Mouse (Mus musculus) right cerebral cortex, postnatal 10 days (tissue): Measurements from ENCODE around the gene Cry2.

Experiments
- DNase-seq, 2 experiments: peaks; one replicate each; pipeline ENCODE4 v3.0.0; 2021; ENCODE audit warnings: low spot score in 2 of 2

Cry2 gene

DNA sequence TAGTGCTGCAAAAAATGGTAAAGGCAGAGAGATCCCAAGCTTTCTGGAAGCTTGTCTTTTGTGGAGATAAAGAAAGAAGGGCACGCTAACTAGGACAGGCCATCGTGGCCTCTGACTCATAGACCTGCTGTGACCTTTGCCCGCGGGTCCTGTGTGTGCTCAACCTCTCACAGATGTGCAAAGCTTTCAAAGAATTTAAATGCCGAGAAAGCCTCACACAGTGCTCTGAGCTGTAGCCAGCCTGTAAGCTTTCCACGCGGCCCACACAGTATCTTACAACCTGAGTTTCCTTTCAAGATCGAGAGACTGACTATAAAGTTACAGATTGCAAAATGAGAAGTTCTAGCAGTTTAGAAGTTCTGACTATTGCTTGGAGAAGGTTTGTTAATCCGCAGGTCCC is 12.0 kb upstream of the Cry2 start:
- no peak for DNase-seq

DNA sequence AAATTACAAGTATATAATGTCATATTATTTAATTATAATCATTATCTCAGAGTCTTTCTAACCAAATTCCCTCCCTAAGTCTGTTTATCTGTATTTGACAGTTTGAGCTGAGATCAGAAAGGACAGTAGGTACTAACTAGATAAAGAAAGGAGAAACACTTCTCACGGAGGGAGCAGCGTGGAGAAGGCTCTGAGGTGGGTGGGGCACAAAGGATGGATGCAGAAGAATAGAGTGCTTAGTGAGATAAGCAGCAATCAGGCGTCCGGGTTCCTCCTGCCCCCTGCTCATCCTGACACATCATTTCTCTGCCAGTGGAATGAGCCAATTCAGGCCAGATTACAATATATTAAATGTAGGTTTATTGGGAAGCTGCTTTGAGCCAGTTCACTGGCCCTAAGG is 10.5 kb upstream of the Cry2 start:
- DNase-seq = no peak

DNA sequence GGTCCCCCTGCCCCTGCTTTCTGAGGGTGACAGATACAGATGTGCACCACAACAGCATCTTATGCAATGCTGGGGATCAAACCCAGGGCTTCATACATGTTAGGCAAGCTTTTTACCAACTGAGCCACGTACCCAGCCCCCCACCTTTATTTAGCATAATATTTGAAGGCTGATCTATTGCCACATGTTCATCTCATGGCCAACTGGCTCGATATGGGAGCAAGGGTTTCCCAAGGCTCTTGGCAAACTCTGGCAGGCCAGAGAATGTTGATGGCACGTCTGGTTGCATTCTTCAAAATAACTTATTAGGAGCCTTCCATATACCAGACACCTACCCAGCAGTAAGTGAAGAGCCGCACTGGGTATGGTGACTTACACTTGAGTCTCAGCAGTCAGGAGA is 9.5 kb upstream of the Cry2 start:
- DNase-seq = no peak

DNA sequence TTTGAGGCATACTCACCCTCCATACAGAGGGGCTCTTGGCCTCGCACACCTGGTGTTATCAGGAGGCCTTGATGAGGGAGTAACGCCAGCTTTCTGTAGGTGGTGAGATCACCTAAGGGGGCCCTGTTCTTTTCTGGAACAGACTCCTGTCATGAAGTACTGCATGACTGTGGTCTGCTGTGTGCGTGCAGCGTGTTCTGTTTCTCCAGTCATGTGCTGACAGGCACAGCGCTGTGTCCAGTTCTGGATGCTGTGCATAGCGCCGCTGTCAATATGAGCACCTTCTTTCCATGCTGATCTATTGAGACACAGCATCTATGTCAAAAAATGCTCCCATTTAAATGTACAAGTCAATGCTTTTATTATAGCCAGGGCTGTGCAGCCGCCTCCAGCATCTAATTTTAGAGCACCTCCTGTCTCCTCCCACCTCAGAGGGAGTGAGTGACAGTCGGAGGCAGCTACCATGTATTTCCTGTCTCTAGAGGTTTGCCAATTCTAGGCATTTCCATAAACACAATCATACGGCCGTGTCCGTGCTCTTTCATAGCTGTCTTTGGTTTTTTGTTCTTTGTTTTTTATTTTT is 8.7 kb upstream of the Cry2 start:
- DNase-seq = peak; percentile 63 to 79

DNA sequence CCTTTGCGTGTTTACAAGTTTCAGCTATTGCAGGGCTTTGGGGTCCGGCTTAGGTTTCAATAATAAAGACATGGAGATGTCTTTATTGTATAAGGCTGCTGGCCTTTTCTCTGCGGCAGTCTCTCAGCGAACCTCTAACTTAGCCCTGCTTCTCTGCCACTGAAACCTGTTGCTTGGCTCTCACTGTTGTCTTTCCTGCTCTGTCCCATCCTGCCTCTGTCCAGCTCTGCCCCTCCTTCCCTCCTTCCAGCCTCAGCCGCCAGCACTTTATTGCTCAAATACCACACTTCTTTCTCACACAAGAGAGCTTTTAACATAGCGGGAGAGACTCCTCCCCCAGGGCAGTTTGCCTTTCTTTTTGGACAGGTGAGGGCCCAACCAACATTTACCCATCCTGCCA is 6.6 kb upstream of the Cry2 start:
- no peak for DNase-seq

DNA sequence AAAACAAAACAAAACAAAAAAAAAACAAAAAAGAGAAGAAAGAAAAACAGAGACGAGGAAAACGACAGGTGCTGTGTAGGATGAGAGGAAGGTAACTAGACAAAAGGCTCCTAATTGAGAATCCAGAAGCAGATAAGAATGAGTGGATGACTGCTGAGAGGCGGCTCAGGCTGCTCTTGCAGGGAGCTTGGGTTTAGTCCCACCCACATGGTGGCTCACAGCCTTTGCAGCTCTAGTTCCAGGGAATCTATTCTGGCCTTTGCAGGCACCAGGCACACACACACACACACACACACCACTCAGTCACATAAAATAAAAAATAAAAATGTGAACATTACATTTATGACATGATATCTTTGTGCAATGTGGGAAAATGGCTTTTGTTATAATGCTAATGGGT is 4.7 kb upstream of the Cry2 start:
- DNase-seq = no peak

DNA sequence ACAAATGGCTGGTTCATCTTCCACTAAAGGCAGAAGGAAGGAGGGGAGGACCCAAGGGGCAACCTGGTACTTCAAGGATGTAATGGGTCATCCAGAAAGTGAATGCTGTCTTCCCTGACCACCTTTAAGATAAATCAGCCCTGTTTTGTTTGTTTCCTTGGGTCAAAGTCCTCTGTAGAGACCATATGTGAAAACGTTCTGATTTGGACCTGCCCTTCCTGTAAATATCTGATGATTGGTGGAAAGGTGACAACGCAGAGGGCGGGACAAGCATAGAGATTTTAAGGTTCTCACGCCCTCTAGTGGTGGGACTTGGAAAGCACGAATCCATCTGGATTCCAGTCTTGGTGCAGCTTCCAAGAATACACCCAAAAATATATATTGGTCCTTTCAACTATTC is 4.0 kb upstream of the Cry2 start:
- DNase-seq = peak; percentile 86 to 89

DNA sequence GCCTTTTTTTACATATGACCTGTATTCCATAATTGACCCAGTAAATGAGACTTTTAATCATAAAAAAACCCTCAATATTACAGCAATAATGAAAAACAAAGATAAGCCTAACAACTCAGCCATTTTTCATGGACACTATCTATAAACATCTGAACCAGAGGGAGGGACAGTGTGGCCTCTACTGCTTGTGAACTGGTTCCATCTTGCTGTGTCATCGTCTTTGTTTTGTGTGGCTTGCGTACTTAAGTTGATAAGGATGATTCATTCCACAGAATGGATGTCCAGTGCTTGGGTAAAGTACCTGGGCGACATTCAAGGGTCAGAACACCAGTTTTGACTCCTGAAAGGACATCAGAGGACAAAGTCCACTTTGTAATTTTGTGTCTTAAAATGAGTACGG is 3.5 kb upstream of the Cry2 start:
- no peak for DNase-seq

DNA sequence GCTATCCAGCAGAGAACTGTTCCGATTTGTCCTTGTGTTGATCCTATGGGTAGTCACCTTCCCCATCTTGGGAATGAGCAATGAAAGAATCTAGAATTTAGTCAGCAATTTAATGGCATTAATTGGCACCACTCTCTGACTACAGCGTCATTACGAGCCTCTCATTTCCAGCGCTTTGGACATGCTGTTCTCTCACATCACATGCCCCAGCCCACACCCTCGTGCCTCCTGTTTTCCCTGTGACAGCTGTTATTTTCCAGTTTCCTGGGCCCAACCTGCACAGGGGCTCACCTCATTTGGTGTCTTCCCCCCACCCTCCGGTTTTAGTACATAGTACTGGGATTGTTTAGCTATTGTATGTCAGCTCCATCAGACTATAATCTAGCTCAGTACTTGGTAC is 1.2 kb upstream of the Cry2 start:
- DNase-seq = no peak

DNA sequence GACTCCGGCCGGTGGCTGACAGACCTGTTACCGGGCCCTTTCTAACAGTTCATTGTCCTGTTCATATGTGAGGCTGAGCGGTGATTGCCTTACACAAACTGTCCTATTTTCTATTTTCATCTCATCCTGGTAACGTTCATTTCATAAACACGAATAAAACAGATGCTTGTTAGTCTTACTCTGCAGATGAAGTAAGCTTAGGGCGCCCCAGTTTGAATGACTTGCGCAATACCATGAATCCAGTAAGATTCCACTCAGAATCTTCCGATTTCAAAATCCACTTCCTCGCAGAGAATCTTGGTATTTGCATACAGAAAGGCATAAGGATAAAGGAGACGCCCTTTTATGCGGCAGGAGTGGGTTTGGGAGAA is 517 bp upstream of the Cry2 start:
- DNase-seq = no peak

DNA sequence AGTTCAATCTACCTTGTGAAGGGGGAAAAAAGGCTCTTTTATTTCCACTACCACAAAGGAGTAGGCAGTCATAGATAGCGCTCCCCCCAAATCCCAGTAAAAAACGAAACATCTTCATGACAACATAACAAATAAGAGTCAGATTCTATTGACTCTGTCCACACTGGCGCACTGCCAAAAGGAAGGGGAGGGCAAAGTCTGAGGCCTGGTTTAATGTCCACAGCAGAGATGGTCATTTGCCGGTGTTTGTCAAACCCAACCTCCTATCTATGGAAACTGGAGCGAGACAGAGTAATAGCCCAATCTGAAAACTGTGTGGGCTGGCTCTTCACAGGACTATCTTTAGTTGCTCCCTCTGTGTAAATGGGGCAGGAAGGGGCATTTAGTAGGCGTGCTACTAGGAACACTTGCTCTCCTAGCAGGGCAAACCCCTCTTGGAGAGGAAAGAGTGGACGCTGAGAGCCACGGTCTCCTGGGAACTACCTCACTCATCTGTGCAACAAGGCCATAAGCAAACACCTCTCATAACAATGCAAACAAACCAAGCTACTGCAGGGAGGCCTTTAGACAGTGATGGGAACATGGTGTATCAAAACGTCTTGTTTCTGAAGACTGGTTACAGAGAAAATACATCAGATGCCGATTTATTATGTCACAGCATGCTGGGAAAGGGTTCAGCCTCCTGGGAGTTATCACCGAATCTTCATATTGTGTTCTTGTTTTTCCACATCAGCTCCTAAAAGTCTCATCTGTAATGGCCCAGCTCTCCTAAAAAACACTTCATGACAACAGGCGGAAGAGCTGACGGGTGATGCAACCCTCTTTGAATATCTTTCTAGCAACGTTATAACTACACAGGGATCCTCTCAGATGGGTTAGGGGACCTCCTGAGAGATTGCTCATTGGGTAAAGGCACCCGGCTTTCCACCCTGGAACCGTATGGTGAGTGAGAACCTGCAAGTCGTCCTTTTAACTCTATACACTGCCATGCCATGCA is 1.2 kb downstream of the Cry2 start:
- peak in 1 of 2 experiments; percentile 72 for DNase-seq

DNA sequence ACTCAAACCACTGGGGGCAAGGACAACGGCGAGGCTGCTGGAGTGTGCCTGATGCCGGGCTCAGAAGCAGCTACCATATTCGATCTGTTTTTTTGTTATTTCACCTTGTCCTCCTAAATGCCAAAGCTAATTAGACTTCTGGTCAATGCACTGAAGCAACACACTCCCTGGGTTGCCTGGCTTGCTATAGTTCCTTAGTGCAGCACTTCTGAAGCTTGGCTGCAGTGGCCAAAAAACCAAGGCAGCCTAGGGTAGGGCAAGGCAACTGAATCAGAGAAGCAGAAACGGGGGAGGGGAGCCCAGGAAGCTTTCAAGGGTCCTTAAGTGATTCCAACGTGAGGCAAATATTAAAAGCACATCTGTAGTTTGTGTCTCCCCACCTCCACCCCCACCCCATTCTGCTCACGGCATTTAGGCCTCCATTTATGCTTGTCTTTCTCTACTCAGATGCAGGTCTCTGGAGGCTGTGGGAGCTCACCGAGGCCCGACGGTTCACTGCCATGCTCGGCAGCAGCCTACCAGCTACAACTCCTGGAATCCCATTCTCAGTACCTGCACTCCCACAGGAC is 2.1 kb downstream of the Cry2 start:
- peak in 1 of 2 experiments; percentile 59 for DNase-seq

DNA sequence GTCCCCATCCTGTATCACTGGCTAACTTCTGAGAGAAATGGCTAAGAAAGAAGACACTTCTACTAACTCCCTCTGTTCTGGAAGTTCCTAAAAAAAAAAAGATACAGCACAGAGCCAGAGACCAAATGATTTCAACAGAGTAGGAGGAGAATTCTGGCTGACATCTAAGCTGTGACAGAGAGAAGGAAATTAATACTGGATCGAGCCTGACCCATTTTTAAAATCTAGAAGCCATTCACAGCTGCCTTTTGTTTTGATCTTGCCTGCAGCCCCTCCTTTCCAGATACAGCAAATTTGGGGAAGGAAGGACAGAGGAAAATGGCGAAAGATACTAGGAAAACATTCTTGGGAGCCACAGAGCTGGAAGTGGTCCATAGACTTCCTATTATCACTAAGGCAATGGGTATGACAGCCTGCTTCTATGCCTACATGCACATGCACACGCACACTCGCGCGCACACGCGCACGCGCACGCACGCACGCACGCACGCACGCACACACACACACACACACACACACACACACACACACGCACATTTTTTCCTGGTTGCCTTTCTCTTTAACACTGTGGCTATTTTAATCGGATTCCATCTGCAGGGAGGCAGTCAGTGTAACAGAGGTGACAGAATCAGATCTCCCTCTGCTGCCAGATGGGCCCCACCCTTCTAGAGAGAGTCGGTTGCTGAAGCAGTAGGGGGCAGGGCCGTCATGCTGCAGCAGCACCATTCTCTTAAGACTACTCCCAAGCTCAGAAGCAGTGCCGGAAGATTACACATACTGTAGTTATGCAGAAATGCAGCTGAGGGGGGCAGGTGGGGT is 2.9 kb downstream of the Cry2 start:
- peak; percentile 83 to 92 for DNase-seq

DNA sequence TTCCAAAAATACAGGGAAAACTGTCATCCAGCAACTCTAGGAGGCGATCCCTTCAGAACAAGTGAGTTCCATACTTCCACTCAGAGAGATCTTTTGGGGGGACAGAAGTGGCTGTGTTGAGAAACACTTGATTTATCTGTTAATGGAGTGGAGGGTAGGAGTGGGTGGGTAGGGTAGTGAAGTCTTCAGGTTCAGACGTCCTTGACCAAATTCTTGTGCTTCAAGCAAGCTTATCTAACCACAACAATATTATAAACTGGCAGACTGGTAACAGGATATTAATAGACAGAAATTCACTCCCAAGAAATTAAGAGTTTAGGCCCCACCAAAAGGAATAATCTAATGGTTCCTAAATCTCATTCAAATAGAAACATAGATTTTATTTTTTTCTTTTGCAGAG is 3.8 kb downstream of the Cry2 start:
- DNase-seq = no peak

DNA sequence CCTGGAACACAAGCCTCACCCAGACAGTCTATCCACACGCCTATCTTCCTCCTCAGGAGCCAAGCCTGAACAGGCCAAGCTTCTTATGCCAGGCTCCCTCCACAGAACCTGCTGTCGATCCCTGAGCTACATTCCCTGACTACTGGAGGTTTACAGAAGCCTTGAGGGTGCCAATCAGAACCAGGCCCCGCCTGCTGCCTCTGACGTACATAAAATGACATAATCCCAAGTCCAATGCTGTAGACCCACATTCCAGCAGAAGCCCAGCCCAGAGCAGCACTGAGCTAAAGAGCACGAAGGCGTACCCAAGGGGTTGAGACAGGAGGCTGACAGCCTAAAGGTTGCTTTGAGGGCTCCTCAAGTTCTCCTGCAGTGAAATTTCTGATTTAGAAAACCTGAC is 6.0 kb downstream of the Cry2 start:
- peak; percentile 82 to 91 for DNase-seq

DNA sequence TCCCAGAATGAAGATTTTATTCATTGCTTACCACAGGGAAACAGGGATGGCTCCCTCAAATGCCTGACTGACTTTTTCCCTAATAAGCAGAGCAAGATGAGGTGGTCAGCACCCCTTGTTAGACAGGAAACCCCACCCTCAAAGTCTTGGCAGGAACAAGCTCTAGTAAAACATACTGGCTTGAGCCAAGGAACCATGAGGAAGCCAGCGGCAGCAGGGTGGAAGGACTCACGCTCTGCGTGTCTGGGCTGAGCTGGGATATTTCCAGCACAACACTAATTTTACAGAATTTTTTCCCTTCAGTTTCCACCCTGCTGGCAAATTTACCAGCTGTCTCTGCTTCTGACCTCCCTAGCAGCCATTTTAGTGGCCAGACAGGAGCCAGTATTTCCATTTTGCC is 7.4 kb downstream of the Cry2 start:
- no peak for DNase-seq

DNA sequence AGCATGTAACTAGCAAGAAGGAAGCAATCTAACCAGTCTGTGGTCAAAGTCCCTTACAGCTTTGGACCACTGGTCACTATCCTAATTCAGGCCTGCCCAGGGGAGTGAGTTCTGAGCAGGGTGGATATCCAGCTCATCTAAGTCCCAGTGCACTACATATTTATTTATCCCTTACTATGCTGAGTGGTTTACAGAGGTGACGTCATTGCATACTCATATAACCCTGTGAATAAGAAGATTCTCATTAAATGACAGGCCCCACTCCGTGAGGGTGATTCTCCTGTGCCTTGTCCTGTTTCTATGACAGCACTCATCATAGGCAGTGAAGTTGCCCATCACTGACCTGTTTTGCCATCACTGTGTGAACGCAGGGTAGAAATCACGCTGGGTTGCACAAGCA is 8.5 kb downstream of the Cry2 start:
- no peak for DNase-seq

DNA sequence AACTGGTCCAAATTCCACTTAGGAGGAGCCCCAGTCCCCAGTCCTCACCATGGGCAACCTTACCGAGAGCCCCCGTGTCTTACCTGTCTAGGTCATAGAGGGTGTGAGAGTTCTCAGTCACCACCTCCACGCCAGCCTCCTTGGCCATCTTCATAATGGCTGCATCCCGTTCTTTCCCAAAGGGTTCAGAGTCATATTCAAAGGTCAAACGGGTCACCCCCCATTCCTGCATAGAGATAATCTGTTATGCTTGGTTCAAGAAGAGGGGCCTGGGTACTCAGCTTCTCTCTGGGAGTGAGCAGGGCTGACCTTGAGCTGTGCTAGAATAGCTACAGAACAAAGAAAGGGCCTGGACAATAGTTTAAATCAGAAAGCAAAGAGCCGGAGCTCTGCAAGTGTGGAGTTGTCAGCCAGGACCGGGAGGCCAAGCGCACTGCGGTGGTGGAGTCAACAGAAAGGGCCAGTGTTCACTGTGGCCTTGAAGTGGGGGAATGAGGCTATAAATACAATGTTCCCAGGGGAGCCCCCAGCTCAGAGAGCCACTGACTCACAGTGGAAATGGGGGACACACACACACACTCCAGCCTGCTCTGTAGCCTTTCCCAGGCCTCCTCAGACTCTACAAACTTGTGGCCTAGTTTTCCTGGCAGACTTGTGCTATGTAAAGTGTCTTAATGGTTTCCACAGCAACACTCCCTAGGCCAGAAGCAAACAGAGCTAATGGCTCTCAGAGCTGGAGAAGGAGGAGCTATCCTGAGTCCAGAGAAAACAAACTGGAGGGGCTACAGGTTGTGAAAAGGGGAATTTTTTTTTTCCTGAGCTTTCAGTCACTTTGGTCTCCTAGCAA is 9.2 kb downstream of the Cry2 start:
- DNase-seq = peak; percentile 61 to 83

DNA sequence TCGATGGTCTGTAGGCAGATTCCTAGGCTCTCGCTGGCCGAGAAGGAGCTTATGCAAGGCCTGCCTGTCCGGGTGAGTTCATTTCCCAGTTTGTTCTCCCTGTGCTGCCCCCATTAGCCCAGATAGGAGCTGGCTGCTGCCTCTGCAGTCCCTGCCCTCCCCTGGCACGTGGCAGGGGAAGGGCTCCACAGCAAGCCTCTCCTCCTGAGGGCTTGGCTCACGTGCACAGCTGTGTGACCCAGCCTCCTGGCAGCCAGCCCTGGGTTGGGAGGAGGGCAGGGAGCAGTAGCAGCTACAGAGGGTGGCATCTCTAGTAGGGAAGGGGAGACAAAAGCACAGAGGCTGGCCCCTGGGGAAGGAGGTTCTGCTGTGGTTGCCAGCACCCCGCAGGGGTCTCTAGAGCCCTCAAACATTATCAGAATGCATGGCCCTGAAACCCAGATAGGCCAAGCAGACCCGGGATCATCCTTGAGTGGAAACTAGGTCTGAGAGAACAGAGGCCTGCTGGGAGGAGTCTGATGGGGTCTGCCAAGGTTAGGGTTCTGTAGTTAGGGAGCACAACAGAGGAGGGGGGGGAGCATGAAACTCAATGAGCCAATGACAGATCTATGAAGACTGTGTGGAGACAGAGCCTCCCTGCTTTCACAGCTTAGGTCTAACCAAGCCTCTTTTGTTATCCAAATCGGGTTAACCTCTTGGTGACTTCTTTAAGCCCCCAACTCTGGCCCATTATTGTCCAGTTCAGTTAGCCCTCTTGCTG is 10.0 kb downstream of the Cry2 start:
- peak; percentile 89 to 90 for DNase-seq

DNA sequence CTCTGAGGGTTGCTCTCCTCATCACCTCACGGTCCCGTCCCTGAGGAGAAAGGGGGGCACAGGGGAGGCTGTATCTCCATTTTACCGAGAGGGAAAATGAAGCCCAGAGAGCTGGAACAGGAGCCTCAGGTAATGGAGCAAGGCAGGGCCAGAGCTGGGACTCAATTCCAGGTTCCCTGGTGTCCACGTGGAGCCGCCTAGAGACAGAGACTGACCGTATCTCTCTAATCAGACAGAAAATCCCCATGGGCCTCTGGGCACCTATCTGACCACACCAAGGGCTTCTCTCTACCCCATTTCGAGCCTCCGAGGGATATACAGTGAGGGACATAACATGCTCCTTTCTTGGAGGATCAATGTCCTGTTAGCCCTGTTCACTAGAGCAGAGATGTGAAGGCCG is 10.7 kb downstream of the Cry2 start:
- no peak for DNase-seq
